Mouse (Mus musculus) layer of hippocampus, adult 9-10 months (tissue): ENCODE measurements at regions not wholly inside any gene's neighbourhood (a gene's known extent, or its start where the extent isn't known, plus 50 kb on each side); places are given as distances from the start of the nearest gene placed in this dataset.

ENCODE experiments used
- DNase-seq: peaks from one replicate; pipeline ENCODE4 v3.0.0; 2022; ENCODE audit warnings: low spot score

DNA sequence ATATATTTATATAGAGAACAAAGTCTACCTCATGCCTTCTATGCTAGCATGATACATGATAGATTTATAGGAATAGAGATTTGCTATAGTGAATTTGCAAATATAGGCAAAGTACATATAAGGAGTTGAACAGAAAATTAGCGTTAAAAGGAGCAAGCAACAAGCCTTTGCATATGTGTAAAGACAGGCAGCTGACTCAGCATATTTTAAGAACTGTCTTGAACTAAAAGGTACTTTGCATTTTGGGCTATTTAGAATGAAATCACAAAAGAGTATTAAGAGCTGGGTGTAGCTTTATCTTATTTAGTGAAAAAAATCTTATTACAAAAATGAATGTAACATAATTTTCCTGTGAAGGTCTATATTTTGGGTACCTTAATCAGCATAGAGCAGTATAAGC lies 149.9 kb upstream of the Syt1 start:
- no peak for DNase-seq

DNA sequence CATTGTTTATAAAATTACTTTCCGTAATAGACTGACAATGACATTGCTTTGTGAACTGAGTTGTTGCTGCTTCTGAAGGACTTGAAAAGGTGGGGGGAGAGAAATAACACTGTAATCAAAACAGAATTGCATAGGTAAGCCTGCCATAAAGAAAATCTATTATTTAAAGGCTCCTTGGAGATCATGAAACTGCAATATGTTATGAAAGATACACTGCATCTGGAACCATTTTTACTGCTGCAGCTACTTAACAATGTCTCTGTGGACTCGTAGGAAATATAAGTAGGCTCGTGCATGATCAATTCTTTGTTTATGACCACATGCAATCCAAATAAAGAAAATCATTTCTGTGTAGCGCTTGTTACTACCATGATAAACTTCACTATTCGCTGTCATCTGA lies 145.0 kb upstream of the Syt1 start:
- no peak for DNase-seq

DNA sequence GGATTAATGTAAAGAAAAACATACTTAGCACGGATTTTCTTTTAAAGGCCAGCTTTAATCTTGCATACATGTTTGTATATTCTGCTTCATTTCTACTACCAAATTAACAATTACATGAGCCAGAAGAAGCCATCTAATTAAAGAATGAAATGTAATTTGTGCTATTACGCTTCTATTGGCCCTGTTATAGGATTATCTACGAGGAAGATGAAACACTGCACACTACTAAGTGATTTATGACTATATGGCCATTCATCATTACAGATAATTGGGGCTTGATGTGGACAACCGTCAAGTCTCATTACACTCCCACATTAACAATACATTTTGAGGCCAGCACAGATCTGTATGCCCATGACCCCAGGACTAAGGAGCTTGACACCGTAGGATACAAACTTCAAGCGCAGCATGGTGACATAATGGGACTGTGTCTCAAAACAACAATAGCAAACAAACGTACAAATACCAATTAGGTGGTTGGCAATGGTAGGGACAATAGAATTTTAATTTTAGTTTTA lies 129.7 kb upstream of the Syt1 start:
- DNase-seq = no peak

DNA sequence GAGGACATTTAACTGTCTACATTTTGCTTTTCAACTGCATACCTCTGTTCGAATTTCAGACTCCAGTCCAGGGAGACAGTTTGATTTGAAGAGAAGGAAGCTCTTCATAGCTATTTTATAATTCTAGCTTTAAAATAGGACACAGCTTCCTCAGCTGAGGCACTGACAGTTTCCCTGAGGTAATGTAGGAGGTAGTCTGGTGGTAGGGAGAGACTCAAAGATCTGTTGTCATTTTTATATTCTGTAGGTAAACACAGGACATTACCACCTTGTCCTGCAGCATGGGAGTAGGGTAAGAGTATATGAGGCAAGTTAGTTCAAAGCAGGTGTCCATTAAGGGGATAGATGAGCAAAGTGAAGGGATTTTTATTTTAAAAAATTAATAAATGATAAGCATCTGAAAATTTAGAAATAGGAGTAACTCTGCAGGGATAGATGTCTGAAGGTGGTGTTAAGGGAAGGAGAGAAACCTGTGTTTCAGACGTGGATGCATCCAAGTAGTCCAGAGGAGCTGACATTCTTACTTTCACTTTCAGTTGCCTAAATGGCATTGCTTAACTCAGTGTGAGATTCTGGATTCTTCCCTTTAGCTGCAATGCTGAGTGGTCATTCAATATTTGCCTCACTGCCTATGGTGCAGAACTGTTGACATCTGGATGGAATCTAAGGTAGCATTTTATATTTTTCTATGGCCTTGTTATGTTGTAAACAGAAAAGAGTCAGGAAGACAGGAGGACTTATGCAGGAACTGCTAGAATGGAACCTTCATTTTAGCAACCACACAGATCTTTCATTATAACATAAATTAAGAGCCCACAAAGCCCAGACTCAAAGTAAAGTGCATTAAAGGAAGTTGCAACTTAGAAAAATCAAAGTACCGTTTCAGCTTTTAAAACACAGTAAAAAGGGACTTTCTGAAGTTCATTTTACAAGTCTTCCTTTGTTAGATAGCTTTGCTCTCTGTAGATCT lies 126.3 kb upstream of the Syt1 start:
- DNase-seq = no peak

DNA sequence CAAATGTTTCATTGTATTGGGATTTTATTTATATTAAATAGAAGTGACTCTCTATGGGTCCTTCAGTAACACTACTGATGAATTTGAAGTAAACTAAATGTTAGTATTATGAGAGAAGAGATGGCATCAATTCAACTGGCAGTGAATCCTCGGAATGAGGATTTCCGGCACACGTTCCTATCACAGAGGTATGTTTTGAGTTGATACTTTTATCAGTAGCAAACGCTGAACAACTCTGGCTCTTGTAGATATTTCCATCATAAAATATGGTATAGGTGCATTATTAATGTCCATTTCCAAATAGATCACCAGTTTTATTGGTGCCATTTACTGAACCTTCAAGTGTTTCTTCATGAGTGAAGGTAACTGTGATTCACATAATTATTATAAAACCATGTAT lies 123.7 kb upstream of the Syt1 start:
- no peak for DNase-seq

DNA sequence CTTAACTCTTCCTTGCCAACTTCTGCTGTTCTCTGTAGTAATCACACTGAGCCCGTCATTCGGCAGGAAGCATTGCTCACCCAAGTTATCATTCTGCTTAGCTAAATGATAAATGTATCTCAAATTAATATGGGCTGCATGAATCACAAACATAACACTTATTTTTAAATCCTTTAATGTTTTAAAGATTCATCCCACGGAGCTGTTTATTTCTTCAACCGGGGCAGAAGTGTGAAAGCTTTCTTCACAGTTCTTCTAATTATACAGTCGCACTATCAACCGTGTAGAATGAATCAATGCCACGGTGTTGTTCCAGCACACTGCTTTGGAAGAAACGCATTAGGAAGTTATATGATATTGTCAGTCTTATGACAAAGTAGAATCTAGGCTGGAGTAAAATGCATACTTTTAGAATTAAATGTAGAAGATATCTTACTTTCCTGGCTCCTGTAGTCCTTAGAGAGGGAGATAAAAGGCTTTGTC lies 121.3 kb upstream of the Syt1 start:
- no peak for DNase-seq

DNA sequence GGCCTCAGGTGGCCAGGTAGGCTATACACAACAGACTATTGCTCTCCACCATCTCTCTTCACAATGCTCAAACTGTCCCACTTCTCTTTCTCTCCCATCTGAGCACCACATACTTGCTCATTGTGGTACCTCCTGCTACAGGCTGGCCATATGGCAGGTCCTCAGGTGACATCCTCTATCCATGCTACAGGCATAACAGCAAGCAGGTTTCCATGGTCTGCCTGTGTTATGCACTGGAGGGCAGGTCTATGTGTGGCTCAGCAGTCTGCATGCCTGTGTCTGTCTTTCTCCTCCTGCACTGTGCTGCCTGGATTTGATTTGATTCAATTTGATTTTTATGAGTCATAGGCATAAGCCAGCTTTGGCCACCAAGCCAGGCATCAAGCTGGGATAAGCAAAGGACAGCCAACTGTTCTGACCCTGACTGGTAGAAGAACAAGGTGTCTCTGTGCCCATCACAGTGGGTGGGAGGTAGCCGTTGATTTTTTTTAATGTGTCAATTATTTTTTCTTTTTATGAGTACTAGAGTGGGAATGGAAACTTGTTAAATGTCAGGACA lies 118.8 kb upstream of the Syt1 start:
- no peak for DNase-seq

DNA sequence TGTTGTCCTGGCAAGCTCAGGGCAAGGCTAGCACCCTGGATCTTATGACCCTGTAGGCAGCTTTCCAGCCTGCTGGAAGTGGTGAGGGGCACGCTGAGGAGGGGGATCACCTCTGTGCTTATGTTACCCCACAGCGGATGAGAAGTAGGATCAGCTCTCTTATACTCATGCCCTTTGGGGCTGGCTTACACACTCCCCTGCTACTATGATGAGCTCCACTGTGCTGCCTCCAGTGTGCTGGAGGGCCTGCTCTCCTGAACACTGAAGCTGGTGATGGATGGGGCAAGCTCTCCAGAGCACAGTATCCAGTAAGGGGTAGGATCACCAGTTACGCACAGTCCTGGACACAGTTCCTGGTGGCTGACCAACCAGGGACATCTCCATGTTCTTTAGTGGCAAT lies 118.3 kb upstream of the Syt1 start:
- no peak for DNase-seq

DNA sequence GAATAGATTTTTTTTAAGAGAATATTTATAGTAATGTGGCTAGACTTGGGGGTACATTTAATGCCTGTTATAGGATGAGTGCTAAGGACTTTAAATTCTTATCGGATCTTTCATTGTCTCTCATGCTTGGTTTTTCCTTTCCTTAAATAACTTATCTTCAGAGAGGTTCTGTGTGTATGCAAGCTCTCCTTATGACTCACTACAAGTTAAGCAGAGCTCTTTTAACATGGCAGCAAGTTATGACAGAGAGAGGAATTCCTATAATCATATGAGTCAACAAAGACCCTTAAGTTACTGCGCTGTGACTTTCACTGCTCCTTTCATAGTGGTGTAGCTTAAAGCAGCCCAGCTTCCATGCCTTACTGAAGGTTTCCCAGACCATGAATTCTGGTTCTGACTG lies 115.9 kb upstream of the Syt1 start:
- DNase-seq = no peak

DNA sequence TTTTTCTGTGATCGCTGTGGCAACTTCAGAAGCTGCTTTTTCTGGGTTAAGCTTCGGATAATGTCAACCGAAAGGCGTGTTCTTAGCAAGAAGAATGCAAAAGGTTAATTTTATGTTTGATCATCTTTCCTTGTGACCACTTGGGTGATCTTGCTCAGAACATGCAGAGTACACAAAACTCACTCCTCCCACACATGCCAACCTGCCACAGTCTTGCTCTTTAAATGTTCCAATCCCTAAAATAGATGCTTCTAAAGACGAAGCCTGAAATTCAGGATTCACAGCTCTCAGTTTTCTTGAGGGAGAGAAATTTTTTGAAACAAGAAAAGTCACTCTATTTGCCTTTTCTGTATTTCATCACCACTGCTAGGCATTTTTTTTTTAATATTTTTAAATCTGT lies 106.4 kb upstream of the Syt1 start:
- no peak for DNase-seq

DNA sequence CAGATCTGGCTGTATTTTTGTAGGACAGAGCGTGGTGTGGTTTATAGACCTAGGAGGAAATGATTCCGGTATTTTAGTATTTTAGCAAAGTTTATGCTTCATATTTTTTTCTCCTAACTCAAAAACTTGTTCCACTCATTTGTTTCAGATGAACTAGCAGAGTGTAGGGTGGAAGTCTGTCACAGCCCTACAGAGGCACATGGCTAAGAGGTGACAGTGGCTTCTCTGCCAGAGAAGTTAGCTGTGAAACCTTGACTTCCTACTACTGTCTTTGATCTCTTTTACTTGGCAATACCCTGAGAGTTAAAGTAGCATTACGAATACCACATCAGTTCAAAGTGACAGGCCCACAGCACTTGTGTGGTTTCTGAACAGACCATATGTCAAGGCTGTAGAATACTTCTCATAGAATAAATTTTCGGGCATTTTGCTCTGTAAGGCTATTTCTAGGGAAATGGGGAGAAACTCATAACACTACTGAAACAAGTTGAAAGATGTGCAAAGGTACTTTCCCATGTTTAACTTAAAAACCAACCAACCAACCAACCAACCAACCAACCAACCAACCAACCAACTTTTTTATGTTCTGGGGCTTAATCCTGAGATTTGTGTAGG lies 104.3 kb upstream of the Syt1 start:
- DNase-seq = no peak

DNA sequence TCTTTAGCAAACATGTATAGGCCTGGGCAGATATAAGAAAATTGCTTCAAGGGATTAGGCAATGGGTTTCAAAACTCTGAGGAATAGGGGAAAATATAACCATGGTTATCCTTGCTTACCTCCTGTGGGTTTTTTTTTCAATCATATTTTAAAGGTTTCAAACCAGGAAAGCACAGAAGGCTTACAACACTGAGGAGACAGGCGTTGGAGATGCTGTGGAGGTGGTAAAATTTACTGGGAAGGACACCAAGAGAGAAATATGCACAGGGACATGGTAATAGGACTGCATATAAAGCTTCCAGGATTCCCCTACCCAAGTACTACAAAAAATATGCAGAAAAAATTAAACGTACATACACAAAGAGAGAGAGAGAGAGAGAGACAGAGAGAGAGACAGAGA lies 95.0 kb upstream of the Syt1 start:
- no peak for DNase-seq

DNA sequence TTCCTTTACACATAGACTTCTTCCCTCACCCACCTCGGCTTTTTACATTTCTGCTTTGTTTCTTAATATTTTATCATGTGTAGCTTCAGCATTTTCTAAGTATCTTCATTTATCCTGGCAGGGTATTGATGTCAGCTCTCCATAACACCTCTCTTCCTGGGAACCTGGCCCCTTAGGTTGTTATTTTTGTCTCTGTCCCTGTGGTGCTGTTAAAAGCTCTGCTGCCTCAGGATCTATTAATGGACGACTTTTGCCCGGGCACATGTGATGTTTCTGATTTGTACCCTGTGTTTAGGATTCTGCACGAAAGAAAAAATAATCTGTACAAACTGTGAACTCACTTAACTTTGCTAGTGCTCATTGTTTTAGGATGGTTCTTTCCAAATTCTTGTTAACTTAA lies 81.4 kb upstream of the Syt1 start:
- DNase-seq = no peak

DNA sequence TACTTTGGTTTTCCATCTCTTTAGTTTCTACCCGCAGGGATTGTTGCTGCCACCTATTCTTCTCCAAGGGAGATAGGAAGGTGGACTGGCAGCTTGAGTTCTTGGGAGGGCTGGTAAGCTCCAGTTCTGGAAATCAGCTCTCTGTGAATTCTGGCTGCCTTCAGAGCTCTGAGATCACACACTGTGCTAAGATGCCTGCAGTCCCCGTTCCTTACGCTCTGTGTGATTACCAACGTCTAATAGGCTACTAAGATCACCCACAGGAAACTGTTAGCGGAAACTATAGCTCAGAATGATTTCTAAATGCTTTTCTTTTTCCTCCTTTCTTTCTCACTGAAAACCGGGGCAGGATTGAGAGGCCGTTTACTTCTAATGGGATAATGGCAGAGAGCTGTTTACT lies 69.0 kb upstream of the Syt1 start:
- DNase-seq = no peak

DNA sequence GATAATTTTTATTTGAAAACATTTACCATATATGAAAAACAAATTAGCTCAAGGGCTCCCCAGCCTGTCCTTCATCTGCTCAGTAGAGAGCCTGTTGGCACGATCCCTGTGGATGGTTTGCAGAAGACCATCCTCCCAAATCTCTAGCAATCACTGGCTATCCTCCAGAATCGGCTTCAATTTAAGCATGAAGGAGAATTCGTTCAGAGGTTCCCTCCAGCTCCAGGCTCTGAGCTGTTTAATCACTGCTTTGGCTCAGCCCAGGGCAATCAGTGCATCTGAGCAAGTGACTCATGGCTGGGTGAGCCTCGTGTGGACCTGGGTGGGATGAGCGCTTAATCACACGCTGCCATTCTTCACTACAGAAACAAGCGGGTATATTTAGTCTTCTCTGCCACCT lies 63.4 kb upstream of the Syt1 start:
- no peak for DNase-seq
